Mouse (Mus musculus) hindbrain, embryonic 11.5 days (tissue): ENCODE data around the gene Sipa1. TPM values are rescaled to one million over a fixed set of nuclear protein-coding genes. Genes with fewer than 3 reads are reported as not detected.

Source experiments
- polyA plus RNA-seq: library from polyadenylated mRNA; unstranded; fragments of >200 nt; fragmentation: Nextera tagmentation; extraction: Ambion mirVana; gene quantifications from 2 replicates; pipeline ENCODE4 v1.2.1, GENCODE M21; 2014

Sipa1 gene
- polyA plus RNA-seq, 1 experiment from 2014 or later = 8.2 TPM

Other genes starting within 250 kb of the Sipa1 start
- gene Drap1, start 238.7 kb downstream of the Sipa1 start, polyA plus RNA-seq = 182 and 211 TPM in 2 replicates
- 33.4 and 35.2 TPM in 2 replicates for gene AI837181, start 238.6 kb downstream of the Sipa1 start, polyA plus RNA-seq
- gene Fosl1, start 216.2 kb downstream of the Sipa1 start, polyA plus RNA-seq = 0.13 TPM in 1 of 2 replicates, not detected in the other
- gene Ccdc85b, start 205.8 kb downstream of the Sipa1 start, polyA plus RNA-seq = 6.6 and 6.9 TPM in 2 replicates
- gene Fibp, start 203.1 kb downstream of the Sipa1 start, polyA plus RNA-seq = 103 and 119 TPM in 2 replicates
- gene Ctsw, start 195.2 kb downstream of the Sipa1 start, polyA plus RNA-seq = 3.0 and 4.7 TPM in 2 replicates
- 51.2 and 55.7 TPM in 2 replicates for gene Efemp2, start 189.8 kb downstream of the Sipa1 start, polyA plus RNA-seq
- gene Mus81, start 175.3 kb downstream of the Sipa1 start, polyA plus RNA-seq = 38.8 and 44.3 TPM in 2 replicates
- 3,904 and 4,056 TPM in 2 replicates for gene Cfl1, start 173.3 kb downstream of the Sipa1 start, polyA plus RNA-seq
- 0.34 TPM in 1 of 2 replicates, not detected in the other for gene 1700020D05Rik, start 159.9 kb downstream of the Sipa1 start, polyA plus RNA-seq
- 21.2 and 22.2 TPM in 2 replicates for gene Snx32, start 153.2 kb downstream of the Sipa1 start, polyA plus RNA-seq
- gene Ovol1, start 103.1 kb downstream of the Sipa1 start, polyA plus RNA-seq = 0.40 and 0.52 TPM in 2 replicates
- 1.4 and 1.5 TPM in 2 replicates for gene Ap5b1, start 95.7 kb downstream of the Sipa1 start, polyA plus RNA-seq
- 143 and 148 TPM in 2 replicates for gene Rnaseh2c, start 61.8 kb downstream of the Sipa1 start, polyA plus RNA-seq
- 36.9 and 39.3 TPM in 2 replicates for gene Kat5, start 53.5 kb downstream of the Sipa1 start, polyA plus RNA-seq
- 27.2 and 29.6 TPM in 2 replicates for gene Rela, start 26.2 kb downstream of the Sipa1 start, polyA plus RNA-seq
- 13.4 and 14.7 TPM in 2 replicates for gene Map3k11, start 25.0 kb upstream of the Sipa1 start, polyA plus RNA-seq
- gene Pcnx3, start 25.2 kb upstream of the Sipa1 start, polyA plus RNA-seq = 22.9 and 23.1 TPM in 2 replicates
- gene Kcnk7, start 40.7 kb upstream of the Sipa1 start, polyA plus RNA-seq = 0.19 TPM in 1 of 2 replicates, not detected in the other
- gene Ehbp1l1, start 62.6 kb upstream of the Sipa1 start, polyA plus RNA-seq = 4.4 and 6.2 TPM in 2 replicates
- gene Fam89b, start 65.9 kb upstream of the Sipa1 start, polyA plus RNA-seq = 165 and 174 TPM in 2 replicates
- 3.5 and 3.8 TPM in 2 replicates for gene Ltbp3, start 77.2 kb upstream of the Sipa1 start, polyA plus RNA-seq
- 47.2 and 55.7 TPM in 2 replicates for gene Scyl1, start 107.7 kb upstream of the Sipa1 start, polyA plus RNA-seq
- 14.9 and 15.8 TPM in 2 replicates for gene Frmd8, start 211.6 kb upstream of the Sipa1 start, polyA plus RNA-seq
- 1.0 and 1.1 TPM in 2 replicates for gene Slc25a45, start 214.1 kb upstream of the Sipa1 start, polyA plus RNA-seq
- gene Tigd3, start 230.4 kb upstream of the Sipa1 start, polyA plus RNA-seq = 7.0 and 7.5 TPM in 2 replicates
- gene Dpf2, start 249.3 kb upstream of the Sipa1 start, polyA plus RNA-seq = 154 and 171 TPM in 2 replicates